Mouse (Mus musculus): ENCODE results near the gene Fermt2.
"Not testable (repeated sequence)": the region's sequence is repeated elsewhere in the genome, so short reads cannot be mapped to it uniquely, and the experiment has no call there.

Gene Fermt2

DNA sequence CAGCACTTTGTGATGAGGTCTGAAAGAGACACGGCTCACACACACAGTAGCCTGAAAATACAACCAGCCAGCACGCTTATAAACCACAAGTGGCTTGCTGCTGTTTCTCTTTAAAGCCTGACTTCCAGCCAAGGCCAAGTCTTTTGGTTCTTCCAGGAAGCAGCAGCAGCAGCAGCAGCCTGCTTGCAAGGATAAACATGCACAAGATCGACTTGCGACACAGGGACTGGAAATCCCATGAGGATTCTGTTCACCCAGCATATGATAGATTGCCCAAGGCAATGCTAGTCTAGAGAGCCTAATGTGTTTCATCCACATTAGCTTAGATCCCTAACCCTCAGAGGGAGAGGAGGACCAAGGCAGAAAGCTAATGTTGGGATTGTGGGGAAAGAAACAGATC lies 22.0 kb downstream of the Fermt2 start:
- DNase-seq (ENCODE audit: low read depth): peak; percentile 62

DNA sequence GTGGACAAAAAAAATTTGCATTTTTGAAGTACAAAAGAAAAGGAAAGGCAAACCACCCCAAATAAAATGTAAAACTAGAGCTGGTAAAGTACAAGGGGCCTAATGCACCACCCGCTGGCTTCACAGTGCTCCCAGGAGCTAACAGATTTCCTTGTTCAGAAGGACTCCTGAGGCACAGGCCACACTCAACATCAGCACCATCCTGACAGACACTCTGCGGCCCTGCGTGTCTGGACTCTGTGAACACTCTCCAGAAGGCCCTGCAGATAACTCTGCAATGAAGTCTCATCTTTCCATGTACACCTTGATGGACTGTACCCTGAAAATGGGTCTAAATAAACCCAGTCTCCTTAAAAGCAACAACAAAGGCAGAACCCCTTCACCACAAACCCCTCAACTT lies 22.5 kb downstream of the Fermt2 start:
- no peak for DNase-seq (ENCODE audit: low read depth)

DNA sequence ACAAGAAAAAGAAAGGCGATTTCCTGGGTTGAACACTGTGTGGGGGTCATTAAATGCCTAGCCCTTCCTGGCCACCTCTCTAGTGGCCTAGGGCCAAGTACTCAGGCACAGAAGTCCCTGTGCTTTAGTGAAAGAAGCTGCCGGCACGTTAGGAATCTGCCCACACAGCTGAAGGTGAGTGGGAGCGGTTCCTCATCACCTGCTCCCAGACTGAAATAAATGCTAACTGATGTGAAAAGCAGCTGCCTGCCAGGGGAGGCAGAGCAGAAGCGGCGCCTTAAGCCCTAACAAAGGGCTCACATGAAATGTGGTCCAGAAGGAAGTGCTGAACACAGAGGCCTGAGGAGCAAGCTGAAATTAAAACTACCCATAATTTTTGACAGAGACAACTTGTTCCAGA lies 22.9 kb downstream of the Fermt2 start:
- DNase-seq (ENCODE audit: low read depth): no peak

DNA sequence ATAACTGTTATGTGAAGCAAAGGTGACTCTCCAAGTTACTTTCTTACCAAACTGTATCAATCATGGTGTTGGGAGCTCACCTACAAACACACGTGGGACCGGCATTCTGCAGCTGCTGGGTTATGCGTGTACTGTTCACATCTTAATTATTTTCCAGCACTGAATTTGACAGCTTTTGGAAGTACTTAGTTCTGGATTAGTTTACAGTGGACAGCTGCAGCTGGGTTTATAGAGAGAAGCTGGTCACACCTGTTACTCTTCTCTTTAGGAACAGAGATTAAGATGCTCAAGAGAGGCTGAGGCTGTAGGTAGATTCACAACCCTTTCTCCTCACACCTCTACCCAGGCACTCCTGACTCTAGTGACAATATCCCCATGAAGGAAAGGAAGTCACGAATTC lies 23.8 kb downstream of the Fermt2 start:
- no peak for DNase-seq (ENCODE audit: low read depth)

DNA sequence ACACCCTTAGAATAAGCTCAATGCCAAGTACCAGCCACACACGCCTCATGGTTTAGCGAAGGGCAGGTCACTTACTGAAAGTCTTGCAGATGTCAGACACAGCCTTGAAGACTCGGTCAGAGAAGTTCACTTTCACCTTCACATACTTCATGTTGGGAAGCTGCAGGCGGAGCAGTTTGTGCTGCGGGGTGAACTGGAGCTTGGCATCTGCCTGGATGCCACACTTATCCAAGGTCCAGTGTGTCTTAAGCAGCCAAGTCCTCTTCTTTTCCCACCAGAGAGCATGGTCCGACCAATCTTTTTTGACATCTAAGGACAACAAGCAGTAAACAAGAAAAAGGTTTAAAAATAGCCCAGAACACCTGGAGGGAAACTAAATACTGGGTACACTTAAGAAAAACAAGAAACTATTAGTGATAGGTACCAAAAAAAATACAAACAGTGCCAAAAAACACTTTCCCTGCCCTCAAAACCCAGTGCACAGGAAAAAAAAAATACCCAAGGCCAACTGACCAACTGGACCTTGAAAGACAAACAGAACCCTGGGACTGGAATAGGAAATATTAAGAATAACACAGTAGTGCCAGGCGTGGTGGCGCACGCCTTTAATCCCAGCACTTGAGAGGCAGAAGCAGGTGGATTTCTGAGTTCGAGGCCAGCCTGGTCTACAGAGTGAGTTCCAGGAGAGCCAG lies 25.4 kb downstream of the Fermt2 start:
- DNase-seq (ENCODE audit: low read depth): peak; percentile 44

DNA sequence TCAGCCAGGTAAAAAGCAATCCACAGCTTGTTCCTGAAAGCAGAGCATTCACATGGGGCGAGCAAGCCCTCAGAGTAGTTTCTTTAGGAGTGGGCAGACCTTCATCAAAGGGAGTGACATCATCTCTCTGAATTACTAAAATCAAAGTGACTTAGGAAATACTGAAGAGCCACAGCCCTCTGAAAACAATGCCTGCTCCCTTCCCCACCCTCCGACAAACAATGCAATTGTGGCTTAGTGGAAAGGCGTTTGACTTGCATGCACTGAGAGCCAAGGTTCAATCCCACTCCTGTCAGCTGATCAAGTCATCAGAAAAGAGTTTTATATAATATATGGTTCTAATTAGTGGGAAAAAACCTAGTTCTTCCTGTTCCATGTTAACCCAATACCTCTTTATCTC lies 26.0 kb downstream of the Fermt2 start:
- no peak for DNase-seq (ENCODE audit: low read depth)

DNA sequence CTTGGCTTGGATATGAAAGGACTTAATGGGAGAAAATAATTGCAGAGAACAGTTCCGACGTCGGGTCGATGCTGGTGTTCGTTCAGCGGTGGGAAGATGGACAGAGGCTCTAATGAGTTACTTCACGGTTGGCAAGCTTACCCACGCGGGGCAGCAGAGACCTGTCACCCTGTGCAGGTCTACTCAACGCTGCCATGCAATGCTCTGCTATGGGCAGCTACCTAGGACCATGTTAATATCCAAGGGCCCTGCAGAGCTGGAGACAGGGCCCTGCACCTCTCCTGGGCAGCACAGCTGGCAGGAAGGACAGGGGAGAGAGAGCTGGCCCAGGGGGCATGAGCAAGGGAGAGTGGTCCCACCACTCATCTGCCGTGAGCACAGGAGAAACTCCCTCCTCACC lies 29.9 kb downstream of the Fermt2 start:
- no peak for DNase-seq (ENCODE audit: low read depth)

DNA sequence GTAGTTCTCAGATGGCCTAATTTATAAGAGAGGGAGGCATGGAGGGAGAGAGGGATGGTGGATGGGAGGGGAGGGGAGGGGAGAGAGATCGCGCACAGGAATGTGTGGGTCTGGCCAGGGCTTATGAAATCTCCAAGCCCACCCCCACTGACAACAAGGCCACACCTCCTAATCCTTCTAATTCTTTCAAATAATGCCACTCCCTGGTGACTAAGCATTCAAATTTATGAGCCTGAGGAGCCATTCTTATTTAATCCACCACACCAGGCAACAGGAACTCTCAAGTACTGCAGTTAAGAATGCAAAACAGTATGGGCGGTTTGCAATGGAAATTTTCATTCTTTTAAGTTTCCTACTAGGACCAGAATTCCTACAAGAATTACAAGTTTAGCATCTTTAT lies 32.8 kb downstream of the Fermt2 start:
- DNase-seq (ENCODE audit: low read depth): no peak

DNA sequence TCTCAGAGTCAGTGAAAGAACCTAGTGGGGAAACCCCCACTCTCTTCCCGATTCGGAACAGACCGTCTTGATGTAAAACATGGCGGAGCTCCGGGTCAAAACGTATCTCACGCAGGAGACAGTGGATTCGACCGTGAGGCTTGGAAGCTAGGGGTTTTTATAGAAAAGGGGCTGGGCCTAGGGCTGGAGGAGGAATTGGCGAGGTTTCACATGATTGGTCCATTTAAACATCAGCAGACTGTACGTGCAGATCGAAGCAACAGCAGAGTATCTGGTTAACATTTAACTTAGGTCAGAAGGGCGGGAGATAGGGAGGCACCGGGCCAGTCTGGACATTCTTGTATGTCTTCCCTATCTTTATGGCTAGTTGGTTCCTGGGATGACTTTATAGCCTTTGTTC lies 34.1 kb downstream of the Fermt2 start:
- not testable (repeated sequence) for DNase-seq (ENCODE audit: low read depth)

DNA sequence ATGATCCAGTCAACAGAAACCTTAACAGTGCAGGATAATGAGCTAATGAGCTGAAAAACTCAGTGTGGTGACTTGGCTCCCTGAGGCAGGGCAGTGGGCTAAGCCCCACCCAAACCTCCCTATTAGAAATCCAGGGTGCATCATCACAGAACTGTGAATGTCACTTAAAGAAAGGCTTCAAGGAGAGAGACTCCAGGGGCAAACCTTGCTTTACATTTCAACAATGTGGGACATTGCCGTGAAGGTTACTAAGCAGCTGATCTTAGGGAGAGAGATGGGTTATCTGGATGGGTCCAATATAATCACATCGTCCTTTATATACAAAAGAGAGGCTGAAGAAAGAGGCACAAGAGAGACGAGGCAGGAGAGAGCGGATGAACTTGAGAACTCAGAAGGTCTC lies 36.0 kb downstream of the Fermt2 start:
- DNase-seq (ENCODE audit: low read depth): no peak

DNA sequence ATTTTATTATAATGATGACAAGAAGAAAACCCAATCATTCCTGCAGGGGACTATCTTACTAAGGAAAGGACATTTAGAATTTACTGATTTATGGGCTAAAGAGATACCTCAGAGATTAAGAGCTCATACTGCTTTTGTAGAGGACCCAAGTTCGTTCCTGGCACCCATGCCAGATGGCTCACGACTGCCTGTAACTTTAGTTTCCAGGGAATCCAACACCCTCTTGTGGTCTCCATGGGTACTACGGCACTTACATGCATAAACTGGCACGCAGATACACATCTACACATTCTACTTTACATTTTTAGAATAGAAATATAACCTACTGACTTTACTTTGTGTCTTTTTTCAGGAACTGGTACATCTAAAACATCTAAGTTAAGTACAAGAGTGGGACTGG lies 37.2 kb downstream of the Fermt2 start:
- no peak for DNase-seq (ENCODE audit: low read depth)

DNA sequence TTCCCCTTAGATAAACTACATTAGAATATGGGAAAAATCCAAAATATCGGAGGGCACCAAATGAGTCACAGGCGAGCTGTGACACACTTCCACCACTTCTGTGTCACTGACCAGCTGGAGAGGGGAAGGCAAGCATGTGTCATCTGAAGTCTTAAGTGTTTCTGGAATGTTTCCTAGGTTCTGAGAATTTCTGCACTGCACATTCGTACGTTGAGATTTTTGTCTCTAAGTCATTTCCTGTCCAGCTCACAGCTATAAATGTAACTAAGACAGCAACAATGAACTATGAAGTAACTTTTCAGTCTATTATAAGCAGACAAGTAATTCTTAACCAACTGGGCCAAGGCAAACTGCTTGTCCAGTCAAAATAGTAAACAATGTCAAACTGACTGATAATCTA lies 37.9 kb downstream of the Fermt2 start:
- peak; percentile 71 for DNase-seq (ENCODE audit: low read depth)

DNA sequence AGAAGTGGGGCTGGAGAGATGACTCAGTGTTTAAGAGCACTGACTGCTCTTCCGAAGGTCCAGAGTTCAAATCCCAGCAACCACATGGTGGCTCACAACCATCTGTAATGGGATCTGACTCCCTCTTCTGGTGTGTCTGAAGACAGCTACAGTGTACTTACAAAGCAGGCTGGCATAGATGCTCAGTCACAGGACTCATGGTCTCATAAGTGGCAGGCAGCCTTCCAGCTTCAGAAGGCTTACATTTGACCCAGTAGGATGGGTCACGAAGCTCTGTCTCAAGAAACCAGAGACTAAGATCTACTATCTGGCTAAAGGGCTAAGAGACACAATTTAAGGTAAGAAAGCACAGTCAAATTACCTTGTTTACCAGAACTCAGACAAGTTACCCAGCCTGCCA lies 42.7 kb downstream of the Fermt2 start:
- not testable (repeated sequence) for DNase-seq (ENCODE audit: low read depth)

DNA sequence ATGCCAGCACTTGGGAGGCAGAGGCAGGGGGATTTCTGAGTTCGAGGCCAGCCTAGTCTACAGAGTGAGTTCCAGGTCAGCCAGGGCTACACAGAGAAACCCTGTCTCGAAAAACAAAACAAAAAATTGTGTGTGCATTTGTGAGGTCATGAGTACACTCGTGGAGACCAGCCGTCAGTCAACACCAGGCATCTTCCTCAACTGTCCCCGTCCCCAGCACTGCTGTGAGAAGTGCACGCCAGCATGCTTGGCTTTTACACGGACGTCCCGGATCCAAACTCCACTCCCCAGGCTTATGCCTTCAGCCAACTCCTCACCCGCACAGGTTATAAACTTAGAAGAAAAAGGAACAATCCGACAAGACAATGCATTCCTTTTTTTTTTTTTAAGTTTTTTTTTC lies 46.6 kb downstream of the Fermt2 start:
- DNase-seq (ENCODE audit: low read depth): not testable (repeated sequence)

DNA sequence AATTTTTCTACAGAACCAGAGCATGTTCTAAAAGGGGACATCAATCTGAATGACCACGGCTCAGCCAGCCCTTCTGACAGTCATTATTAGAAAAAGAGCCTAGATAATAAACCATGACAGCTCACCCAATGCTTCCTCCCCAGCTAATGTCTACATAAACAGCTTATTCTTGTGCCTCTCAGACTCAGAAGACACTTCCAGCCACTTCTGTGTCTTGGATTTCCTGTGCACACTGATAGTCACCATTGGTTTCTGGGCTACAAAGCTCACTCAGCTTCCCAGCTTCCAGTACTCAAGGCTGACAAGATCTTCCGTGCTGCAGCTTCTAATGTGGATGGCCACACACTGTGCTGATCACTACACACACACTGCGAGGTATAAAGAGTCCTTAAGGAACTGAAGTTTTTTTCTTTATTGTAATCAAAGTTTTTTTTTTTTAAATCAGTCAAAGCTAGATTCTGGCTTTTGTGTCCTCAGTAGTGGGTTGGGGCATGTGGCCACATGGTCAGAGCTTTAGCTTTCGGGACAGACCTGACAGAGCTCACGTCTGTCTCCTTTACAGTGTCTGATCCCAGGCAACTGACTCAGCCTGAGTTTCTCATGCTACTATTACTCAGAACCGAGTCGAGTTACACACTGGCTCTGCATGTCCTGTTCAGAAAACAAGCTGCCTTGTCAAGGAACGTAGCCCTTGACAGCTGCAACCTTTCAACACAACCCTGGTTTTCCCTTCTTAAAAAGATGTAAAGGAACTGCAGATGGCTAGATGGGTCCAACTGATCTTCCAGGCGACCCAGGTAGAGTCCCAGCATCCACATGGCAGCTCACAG lies 50.7 kb downstream of the Fermt2 start:
- peak; percentile 79 for DNase-seq (ENCODE audit: low read depth)

DNA sequence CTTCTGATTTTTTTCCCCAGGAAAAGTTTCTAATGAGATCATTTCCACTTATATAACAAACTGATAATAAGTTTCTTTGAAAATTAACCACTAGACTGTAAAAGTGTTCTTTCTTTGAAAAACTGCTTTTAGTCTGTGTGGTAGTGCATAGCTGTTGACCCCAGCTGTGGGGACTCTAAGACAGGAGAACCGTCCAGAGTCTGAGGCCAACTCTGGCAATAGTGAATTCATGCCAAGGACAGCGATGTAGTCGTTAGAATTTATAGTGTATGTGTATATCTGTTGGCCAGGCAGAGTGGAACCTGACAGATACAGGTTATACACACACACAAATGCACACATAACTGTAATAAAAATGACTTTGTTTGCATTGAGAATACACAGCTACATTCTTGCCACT lies 51.4 kb downstream of the Fermt2 start:
- DNase-seq (ENCODE audit: low read depth): no peak

DNA sequence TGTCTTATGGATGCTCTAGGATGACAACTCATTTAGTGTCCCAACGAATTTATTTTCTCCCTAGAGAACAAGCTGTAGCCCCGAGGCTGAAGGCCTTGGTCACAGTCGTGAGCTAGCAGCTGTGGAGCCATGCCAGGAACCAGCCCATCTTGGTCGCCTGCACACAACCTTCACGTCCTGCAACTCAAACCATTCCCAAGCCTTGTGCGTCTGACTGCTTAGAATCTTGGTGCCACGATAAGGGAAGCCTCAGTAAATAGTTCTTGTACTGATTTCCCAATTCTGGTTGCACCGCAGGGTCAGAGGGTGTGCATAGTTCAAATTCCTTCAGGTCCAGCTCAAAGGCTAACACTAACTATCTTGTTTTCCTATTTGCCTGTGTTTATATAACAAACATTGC lies 52.3 kb downstream of the Fermt2 start:
- DNase-seq (ENCODE audit: low read depth): peak; percentile 41

DNA sequence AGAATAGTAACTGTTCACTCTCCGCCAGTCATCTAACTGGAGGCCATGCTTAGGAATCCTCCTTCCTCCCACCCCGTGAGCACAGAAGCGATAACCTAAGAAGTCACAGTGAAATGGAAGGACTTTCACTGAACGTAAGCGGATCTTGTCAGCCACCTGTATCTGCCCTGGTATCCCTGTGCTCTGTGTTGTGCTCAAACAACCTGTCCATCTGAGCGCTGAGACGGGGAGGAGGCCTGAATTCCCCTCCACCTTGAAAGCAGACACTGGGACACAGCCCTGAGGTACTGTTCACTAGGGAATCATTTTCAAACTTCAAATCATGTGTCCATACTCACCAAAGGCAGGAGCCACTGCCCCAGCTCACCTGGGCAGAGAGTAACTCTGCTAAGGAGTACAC lies 52.9 kb downstream of the Fermt2 start:
- no peak for DNase-seq (ENCODE audit: low read depth)

DNA sequence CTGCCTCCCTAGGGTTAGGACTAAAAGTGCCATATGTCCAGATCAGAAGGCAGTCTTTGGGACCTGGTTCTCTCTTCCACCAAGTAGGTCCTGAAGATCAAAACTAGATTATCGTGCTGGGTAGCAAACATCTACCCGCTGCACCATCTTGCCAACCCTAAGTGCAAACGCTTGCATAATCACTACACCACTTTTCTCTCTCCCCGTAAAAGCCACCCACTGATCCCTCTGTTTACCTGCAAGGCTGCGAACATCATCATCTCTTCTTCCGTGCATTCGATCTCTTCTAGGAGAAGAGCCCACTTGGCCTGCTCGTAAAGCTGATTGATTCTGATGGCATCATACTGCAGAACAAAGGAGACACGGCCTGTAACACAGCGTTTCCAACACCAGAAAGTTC lies 57.4 kb downstream of the Fermt2 start:
- DNase-seq (ENCODE audit: low read depth): no peak

DNA sequence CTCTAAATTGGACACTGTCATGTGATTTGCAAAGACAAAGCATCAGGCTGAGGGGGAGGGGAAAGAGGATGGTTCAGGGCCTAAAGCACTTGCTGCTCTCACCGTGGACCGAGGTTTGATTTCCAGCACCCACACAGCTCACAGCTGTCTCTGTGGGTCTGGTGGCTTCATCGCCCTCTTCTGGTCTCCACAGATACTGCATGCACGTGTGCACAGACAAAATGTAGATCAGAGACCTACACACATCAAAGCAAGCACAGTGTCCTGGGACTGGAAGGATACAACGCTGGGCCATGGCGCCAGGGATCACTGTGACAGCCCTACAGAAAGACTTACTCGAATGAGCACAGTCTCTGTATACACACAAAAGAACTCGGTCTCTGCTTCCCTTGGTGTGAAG lies 60.5 kb downstream of the Fermt2 start:
- DNase-seq (ENCODE audit: low read depth): no peak

DNA sequence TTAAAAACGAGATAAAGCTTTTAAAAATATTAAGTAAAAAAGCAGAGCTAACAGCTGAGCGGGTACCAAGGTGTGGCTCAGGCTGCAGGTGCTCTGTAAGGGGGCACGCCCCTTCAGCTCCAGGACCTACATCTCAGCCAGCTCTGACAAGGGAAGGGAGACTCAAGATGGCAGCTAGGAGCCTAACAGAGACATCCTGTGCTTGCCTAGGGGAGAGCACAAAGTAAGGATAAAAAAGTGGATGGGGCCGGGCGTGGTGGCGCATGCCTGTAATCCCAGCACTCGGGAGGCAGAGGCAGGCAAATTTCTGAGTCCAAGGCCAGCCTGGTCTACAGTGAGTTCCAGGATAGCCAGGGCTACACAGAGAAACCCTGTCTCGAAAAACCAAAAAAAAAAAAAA lies 63.5 kb downstream of the Fermt2 start:
- not testable (repeated sequence) for DNase-seq (ENCODE audit: low read depth)

DNA sequence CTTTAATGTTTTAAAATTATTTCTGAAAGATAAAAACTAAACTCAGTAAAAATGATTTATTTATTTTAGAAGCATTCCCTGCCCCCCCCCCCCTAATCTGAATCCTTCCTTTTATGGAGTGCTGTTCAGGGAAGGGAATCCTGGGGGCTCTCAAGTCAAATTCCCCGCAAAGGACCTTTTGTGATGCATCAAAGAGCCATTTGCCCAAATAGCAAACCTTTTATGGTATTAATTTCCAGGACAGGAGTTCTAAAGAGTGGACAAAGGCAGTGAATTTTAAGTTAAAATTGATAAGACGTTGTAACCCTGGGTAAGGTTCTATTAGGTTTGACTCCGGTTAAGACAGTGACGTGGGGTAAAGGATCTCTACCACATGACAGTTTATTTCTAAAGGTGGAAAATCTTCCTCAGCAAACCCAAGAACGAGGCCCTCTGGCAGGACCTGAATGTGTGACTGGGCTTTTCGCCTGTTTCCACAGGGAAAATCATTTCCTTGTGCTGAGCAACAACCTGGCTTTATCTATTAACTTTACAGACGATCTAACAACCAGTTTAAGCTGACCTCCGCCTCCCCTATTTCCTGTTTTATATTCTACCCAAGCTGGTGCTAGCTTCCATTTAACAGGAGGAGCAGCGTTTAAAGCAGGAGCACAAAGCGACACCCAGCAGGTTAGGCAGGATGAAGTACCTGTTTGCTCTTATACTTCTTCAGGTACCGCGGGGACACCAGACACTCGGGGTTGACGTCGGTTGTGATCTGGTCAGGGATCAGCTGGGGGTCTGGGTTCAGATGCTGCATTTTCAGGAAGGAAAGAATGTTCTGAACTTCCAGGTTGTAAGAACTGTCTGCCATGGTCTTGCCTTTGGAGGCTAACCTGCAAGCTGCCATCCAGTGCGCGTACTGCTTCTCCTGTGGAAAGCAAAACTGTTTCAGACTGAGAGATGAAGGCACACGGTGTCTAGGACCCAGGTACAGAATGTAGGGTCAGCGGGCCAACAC lies 65.6 kb downstream of the Fermt2 start:
- DNase-seq (ENCODE audit: low read depth): no peak

DNA sequence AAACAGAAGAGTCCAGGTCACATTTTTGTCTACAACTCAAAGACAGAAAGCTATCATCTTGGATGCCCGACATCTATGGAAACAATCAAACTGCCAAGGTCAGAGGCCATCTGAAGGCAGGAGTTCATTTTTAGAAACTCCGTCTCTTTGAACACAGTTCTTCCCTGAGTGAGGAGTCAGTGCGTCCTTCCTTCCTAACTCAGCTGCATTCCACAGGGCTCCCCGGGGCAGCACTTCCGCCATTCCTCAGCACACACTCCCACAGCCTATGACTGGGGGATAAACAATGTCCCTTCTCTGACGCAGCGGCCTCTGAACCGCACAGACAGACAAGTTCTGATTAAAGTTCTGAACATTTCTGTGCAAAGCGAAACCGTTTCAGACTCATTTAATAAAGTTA lies 66.3 kb downstream of the Fermt2 start:
- no peak for DNase-seq (ENCODE audit: low read depth)

All from fibroblast of lung, adult 2 months (primary cell).